8 mouse cellular contexts compared by ENCODE assay signal in genomic region chr12:31073412-31074354, GRCm38 (mm10). TPM values are rescaled to one million over a fixed set of nuclear protein-coding genes. Genes with fewer than 3 reads are reported as not detected.
A peak's percentile ranks its signal among the peaks of the same experiment; 100 is the strongest.
DNase-seq lines count a peak whose midpoint lies in the region; ATAC-seq and TF ChIP-seq lines count a peak whose summit lies in the region.

Fam110c (plus strand) TSS chr12:31073861.

- TF ChIP-seq EP300 in liver, embryonic 14.5 days (IDR thresholded peaks at IDR 0.05; ENCODE audit: low read depth) = no peak

- WGBS in spleen, adult 2 months = 4% methylated on average over 50 of the region's 50 CpGs
- 3% methylated on average over 50 of the region's 50 CpGs for WGBS in hindbrain, postnatal 0 days
- WGBS in liver, embryonic 14.5 days (ENCODE audit: insufficient replicate concordance) = 1% methylated on average over 50 of the region's 50 CpGs
- under 1% methylated on average over 50 of the region's 50 CpGs for WGBS in neural tube, embryonic 12.5 days

- ATAC-seq in erythroid progenitor cell, adult 5-6 weeks (replicated peaks; ENCODE audit: low FRiP score, poor library complexity, severe bottlenecking) = peak; percentile 72
- peak; percentile 61; the same call in 1 of the 2 replicates for ATAC-seq in hindbrain, postnatal 0 days
- ATAC-seq in liver, embryonic 14.5 days (ENCODE audit: insufficient read depth) = peak; percentile 43
- ATAC-seq in neural tube, embryonic 12.5 days (ENCODE audit: low FRiP score, low read depth) = peak; percentile 50

- TF ChIP-seq POLR2A in spleen, adult 2 months (IDR thresholded peaks at IDR 0.05; ENCODE audit: low read depth, low read length) = no peak

- H3K36me3 ChIP-seq in spleen, adult 2 months (ENCODE audit: control insufficient read depth, insufficient read depth, low read length) = no peaks in the 10 kb centered on the region
- H3K36me3 ChIP-seq in hindbrain, postnatal 0 days (ENCODE audit: insufficient read depth, low read length) = no peaks in the 10 kb centered on the region
- H3K36me3 ChIP-seq in liver, embryonic 14.5 days (replicated peaks; ENCODE audit: control insufficient read depth, insufficient read depth, low read depth) = no peaks in the 10 kb centered on the region
- H3K36me3 ChIP-seq in neural tube, embryonic 12.5 days = no peaks in the 10 kb centered on the region

- intact Hi-C loops in left cerebral cortex, postnatal 10 days (cut with DNase I) = no loop called here

- peak within 1 kb of the TSS; percentile 99 for H3K4me2 ChIP-seq in hindbrain, postnatal 0 days (ENCODE audit: low read depth, low read length)
- peak within 1 kb of the TSS; percentile 99 for H3K4me2 ChIP-seq in liver, embryonic 14.5 days (ENCODE audit: low read depth)
- peak within 1 kb of the TSS; percentile 82 for H3K4me2 ChIP-seq in neural tube, embryonic 12.5 days (replicated peaks)

- no peaks in the 10 kb centered on the region for H3K4me1 ChIP-seq in spleen, adult 2 months (ENCODE audit: control insufficient read depth, insufficient read depth, insufficient read length)
- 0 out of 2 replicates have a peak, but pooled peaks cover 4% of the 10 kb centered on the region for H3K4me1 ChIP-seq in hindbrain, postnatal 0 days (ENCODE audit: insufficient read depth, low read length)
- peaks cover 8 to 15% of the 10 kb centered on the region in 2 experiments for H3K4me1 ChIP-seq in liver, embryonic 14.5 days (replicated peaks; ENCODE audit: control insufficient read depth in 2 of 2, insufficient read depth in 2 of 2, low read length in 1 of 2)
- H3K4me1 ChIP-seq in neural tube, embryonic 12.5 days = peaks cover 14% of the 10 kb centered on the region

- peaks cover 5% of the 10 kb centered on the region for H3K27me3 ChIP-seq in spleen, adult 2 months (ENCODE audit: control insufficient read depth, insufficient read depth, low read length)
- H3K27me3 ChIP-seq in hindbrain, postnatal 0 days (ENCODE audit: insufficient read depth, low read length) = peaks cover 26% of the 10 kb centered on the region
- peaks cover 3% of the 10 kb centered on the region for H3K27me3 ChIP-seq in liver, embryonic 14.5 days (ENCODE audit: control insufficient read depth, insufficient read depth, low read length)
- H3K27me3 ChIP-seq in neural tube, embryonic 12.5 days (replicated peaks) = peaks cover 42% of the 10 kb centered on the region

- peak within 1 kb of the TSS; percentile 33; the same call in 1 of the 2 replicates for H3K9ac ChIP-seq in hindbrain, postnatal 0 days (replicated peaks; ENCODE audit: low read length)
- H3K9ac ChIP-seq in liver, embryonic 14.5 days (replicated peaks) = peak within 1 kb of the TSS; percentile 81
- H3K9ac ChIP-seq in neural tube, embryonic 12.5 days = 0 out of 2 replicates have a peak within 1 kb of the TSS, but pooled peaks have one; percentile 29

- no peak within 1 kb of the TSS for H3K27ac ChIP-seq in spleen, adult 2 months (ENCODE audit: insufficient read depth, low read length)
- no peak within 1 kb of the TSS for H3K27ac ChIP-seq in hindbrain, postnatal 0 days
- H3K27ac ChIP-seq in liver, embryonic 14.5 days = peak within 1 kb of the TSS; percentile 69
- no peak within 1 kb of the TSS for H3K27ac ChIP-seq in neural tube, embryonic 12.5 days

- DNase-seq in spleen, adult 2 months (ENCODE audit: low read depth in 1 of 2, low spot score in 2 of 2) = no peak
- no peak for DNase-seq in spleen, adult 18-20 months
- DNase-seq in hindbrain, postnatal 0 days (ENCODE audit: low spot score) = no peak
- DNase-seq in liver, embryonic 14.5 days (ENCODE audit: low read depth in 3 of 3, low spot score in 3 of 3) = no peak
- no peak for DNase-seq in thymus, postnatal 25 days
- DNase-seq in left cerebral cortex, postnatal 10 days (ENCODE audit: extremely low spot score in 1 of 2, low spot score in 2 of 2) = no peak

- no peaks in the 10 kb centered on the region for H3K9me3 ChIP-seq in hindbrain, postnatal 0 days (ENCODE audit: low read length)
- no peaks in the 10 kb centered on the region for H3K9me3 ChIP-seq in liver, embryonic 14.5 days (ENCODE audit: control insufficient read depth, low read length)
- H3K9me3 ChIP-seq in neural tube, embryonic 12.5 days = no peaks in the 10 kb centered on the region

- TF ChIP-seq CTCF in spleen, adult 2 months (IDR thresholded peaks at IDR 0.05; ENCODE audit: extremely low read depth, insufficient read depth, insufficient read length, insufficient replicate concordance) = no peak
- TF ChIP-seq CTCF in hindbrain, postnatal 0 days (IDR thresholded peaks at IDR 0.05; ENCODE audit: low read depth) = peak; percentile 34
- TF ChIP-seq CTCF in liver, embryonic 14.5 days (IDR thresholded peaks at IDR 0.05; ENCODE audit: low read depth) = peak; percentile 17; the same call in 1 of the 2 replicates

- H3K4me3 ChIP-seq in spleen, adult 2 months (ENCODE audit: extremely low read depth, insufficient read depth, insufficient read length) = peak within 1 kb of the TSS; percentile 30
- peak within 1 kb of the TSS; percentile 49 for H3K4me3 ChIP-seq in hindbrain, postnatal 0 days (ENCODE audit: low read length)
- peak within 1 kb of the TSS; percentile 79 to 82 for H3K4me3 ChIP-seq in liver, embryonic 14.5 days (ENCODE audit: insufficient read depth in 1 of 2, low read depth in 2 of 2, low read length in 2 of 2)
- H3K4me3 ChIP-seq in neural tube, embryonic 12.5 days = peak within 1 kb of the TSS; percentile 46

RNA-seq across cellular contexts. Expression of gene Fam110c, which starts in this region (rescaled TPM):
- 0.18 and 0.34 TPM in 2 replicates for polyA plus RNA-seq in spleen, adult 2 months (2012; rRNA removed)
- 4.2 and 5.8 TPM in 2 replicates for total RNA-seq in erythroid progenitor cell, adult 5-6 weeks (2015; ENCODE audit: low replicate concordance)
- 3.5 and 7.6 TPM in 2 replicates for total RNA-seq in erythroid progenitor cell, adult 5-6 weeks (2017; ENCODE audit: low replicate concordance)
- 0.07 and 0.10 TPM in 2 replicates for total RNA-seq in hindbrain, postnatal 0 days (2014; rRNA removed)
- 0.09 and 0.25 TPM in 2 replicates for polyA plus RNA-seq in hindbrain, postnatal 0 days (2015; fragmentation: Nextera tagmentation; extraction: Ambion mirVana)
- 0.79 and 1.0 TPM in 2 replicates for polyA plus RNA-seq in liver, embryonic 14.5 days (2012; rRNA removed)
- polyA plus RNA-seq in liver, embryonic 14.5 days (2014; fragmentation: Nextera tagmentation; extraction: Ambion mirVana) = 1.2 and 1.3 TPM in 2 replicates
- polyA plus RNA-seq in neural tube, embryonic 12.5 days (2016; fragmentation: Nextera tagmentation; extraction: Ambion mirVana) = 0.08 TPM in 1 of 2 replicates, not detected in the other
- under 1 TPM in 1 of 2 experiments, not detected in 1; 0.11 TPM for total RNA-seq in left cerebral cortex, postnatal 10 days (2021)

Comparison
In these comparisons a context has a peak if more than half of its experiments do, and no peak if none do; other contexts are left out.
1. Peak in ATAC-seq, H3K4me3 ChIP-seq, H3K9ac ChIP-seq and H3K4me2 ChIP-seq in hindbrain, postnatal 0 days; RNA of the gene not detected or under 1 TPM.
2. Peak in ATAC-seq, H3K4me3 ChIP-seq, H3K9ac ChIP-seq and H3K4me2 ChIP-seq in neural tube, embryonic 12.5 days; RNA of the gene not detected or under 1 TPM.
3. H3K4me3 ChIP-seq: peak in every context shown above with its lines; median percentile 80 in liver, embryonic 14.5 days; 49 in hindbrain, postnatal 0 days; 46 in neural tube, embryonic 12.5 days; 30 in spleen, adult 2 months.
4. H3K9ac ChIP-seq: peak in every context shown above with its lines; median percentile 81 in liver, embryonic 14.5 days; 33 in hindbrain, postnatal 0 days; 29 in neural tube, embryonic 12.5 days.